Mouse (Mus musculus): Measurements from ENCODE around the gene Rab34. TPM values are rescaled to one million over a fixed set of nuclear protein-coding genes. Genes with fewer than 3 reads are reported as not detected.

The Rab34 gene
- polyA plus RNA-seq, 1 experiment, result 182 TPM

DNA sequence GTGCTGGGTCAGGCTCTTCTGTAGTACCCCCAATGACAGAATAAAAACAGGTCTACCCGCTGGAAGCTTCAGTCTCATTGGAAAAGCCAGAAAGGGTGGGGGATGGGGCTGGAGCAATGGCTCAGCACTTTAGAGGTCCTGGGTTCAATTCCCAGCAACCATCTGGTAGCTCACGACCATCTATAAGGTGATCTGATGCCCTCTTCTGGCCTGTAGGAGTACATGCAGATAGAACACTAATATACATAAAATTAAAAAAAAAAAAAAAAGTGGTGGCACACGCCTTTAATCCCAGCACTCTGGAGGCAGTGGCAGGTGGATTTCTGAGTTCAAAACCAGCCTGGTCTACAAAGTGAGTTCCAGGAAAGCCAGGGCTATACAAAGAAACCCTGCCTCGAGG lies 16.9 kb upstream of the Rab34 start:
- no peak overlapping the region for H3ac ChIP-seq (ENCODE audit: control insufficient read depth, insufficient read length, low read depth)
- no peak overlapping the region for H3K4me3 ChIP-seq (ENCODE audit: insufficient read depth, poor library complexity, severe bottlenecking)
- H3K79me2 ChIP-seq (ENCODE audit: control insufficient read depth, insufficient read depth), result no peaks in the 10 kb centered on the region
- no peak for TF ChIP-seq MYOD1 (IDR thresholded peaks at IDR 0.05; ENCODE audit: control insufficient read depth, insufficient read length, low read depth)
- TF ChIP-seq USF1 (IDR thresholded peaks at IDR 0.05; ENCODE audit: low read depth), result no peak
- no peak for TF ChIP-seq CTCF (IDR thresholded peaks at IDR 0.05; ENCODE audit: control insufficient read depth, insufficient read depth, insufficient read length)
- no peak for TF ChIP-seq CEBPB (IDR thresholded peaks at IDR 0.05; ENCODE audit: low read depth)
- TF ChIP-seq MAX (IDR thresholded peaks at IDR 0.05), result no peak
- TF ChIP-seq FOSL1 (IDR thresholded peaks at IDR 0.05; ENCODE audit: insufficient read depth, low read length, poor library complexity, severe bottlenecking), result no peak
- no peak for TF ChIP-seq MYOG (IDR thresholded peaks at IDR 0.05; ENCODE audit: control insufficient read depth, extremely low read depth, insufficient read length)
- H3K27me3 ChIP-seq (ENCODE audit: control insufficient read depth, insufficient read depth, insufficient read length), result no peaks in the 10 kb centered on the region
- H3K36me3 ChIP-seq (ENCODE audit: control insufficient read depth, insufficient read depth), result peaks cover 7% of the 10 kb centered on the region
- no peaks in the 10 kb centered on the region for H3K79me3 ChIP-seq (ENCODE audit: low read depth)

DNA sequence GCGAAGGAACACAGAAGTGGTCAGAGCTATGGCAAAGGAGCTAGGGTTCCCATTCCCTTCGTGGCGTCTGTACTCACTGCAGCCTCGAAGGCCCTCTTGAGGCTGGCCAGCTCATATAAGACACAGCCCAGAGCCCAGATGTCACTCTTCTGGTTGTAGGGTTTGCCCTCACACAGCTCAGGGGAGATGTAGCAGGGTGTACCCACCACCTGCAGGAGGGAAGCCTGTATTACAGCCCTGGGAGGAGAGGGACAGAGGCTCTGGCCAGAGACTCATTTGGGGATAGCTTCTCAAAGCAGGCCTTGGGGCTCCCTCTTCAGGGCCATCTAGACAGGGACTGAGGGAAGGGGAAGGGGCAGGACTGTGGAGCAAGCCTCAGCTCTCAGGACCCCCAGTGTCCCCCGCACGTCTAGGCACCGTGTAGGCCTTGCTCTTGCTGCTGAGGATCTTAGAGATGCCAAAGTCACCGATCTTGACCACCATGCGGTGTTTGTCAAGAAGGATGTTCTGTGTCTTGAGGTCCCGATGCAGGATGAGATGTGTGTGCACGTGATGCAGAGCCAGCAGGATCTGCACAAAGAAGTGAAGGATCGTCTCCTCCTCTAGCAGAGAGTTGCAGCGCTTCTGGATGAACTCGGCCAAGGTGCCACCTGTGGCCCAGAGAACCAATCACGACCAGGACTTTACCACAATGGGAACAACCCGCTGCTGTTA lies 16.0 kb upstream of the Rab34 start:
- Histone ChIP-seq H3K27me3 (ENCODE audit: control insufficient read depth, insufficient read depth, insufficient read length) (no peaks in the 10 kb centered on the region), H3K4me3 (ENCODE audit: insufficient read depth, poor library complexity, severe bottlenecking) (no peak overlapping the region), H3K79me2 (ENCODE audit: control insufficient read depth, insufficient read depth) (no peaks in the 10 kb centered on the region), H3K79me3 (ENCODE audit: low read depth) (no peaks in the 10 kb centered on the region), H3ac (ENCODE audit: control insufficient read depth, insufficient read length, low read depth) (no peak overlapping the region), H3K36me3 (ENCODE audit: control insufficient read depth, insufficient read depth) (peaks cover 7% of the 10 kb centered on the region)
- TF ChIP-seq USF1 (IDR thresholded peaks at IDR 0.05; ENCODE audit: low read depth), result no peak
- TF ChIP-seq CTCF (IDR thresholded peaks at IDR 0.05; ENCODE audit: control insufficient read depth, insufficient read depth, insufficient read length), result peak; percentile 6

DNA sequence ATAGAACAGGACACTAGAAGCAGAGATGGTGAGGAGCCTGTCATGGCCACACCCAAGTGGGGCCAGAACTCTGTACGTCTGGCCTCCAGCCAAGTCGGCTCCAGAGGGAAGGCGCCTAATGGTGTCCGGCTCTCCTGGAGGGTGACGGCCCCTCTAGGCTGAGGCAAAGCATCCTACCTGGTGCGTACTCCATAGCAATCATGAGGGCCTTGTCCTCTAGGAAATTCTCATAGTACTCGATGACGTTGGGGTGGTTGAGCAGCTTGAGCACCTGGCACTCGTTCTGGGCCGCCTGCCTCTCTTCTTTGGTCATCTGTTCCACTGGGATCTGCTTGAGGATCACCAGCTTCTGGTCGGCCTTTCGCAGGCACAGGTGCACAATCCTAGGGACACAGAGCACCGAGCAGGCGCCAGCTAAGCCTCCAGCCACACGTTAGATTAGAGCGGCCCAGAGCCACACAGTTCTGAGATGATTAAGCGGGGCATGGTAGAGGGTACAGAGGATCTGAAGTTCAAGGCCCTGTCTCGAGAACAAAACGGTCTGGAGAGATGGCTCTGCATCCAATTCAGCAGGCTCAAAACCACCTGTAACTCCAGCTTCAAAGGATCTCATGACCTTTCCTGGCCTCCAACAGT lies 15.4 kb upstream of the Rab34 start:
- H3K79me3 ChIP-seq (ENCODE audit: low read depth), result no peaks in the 10 kb centered on the region
- no peak overlapping the region for H3ac ChIP-seq (ENCODE audit: control insufficient read depth, insufficient read length, low read depth)
- H3K4me3 ChIP-seq (ENCODE audit: insufficient read depth, poor library complexity, severe bottlenecking), result no peak overlapping the region
- no peaks in the 10 kb centered on the region for H3K79me2 ChIP-seq (ENCODE audit: control insufficient read depth, insufficient read depth)
- H3K36me3 ChIP-seq (ENCODE audit: control insufficient read depth, insufficient read depth), result peaks cover 7% of the 10 kb centered on the region
- H3K27me3 ChIP-seq (ENCODE audit: control insufficient read depth, insufficient read depth, insufficient read length), result no peaks in the 10 kb centered on the region
- TF ChIP-seq FOSL1 (IDR thresholded peaks at IDR 0.05; ENCODE audit: insufficient read depth, low read length, poor library complexity, severe bottlenecking), result no peak
- TF ChIP-seq CTCF (IDR thresholded peaks at IDR 0.05; ENCODE audit: control insufficient read depth, insufficient read depth, insufficient read length), result no peak

DNA sequence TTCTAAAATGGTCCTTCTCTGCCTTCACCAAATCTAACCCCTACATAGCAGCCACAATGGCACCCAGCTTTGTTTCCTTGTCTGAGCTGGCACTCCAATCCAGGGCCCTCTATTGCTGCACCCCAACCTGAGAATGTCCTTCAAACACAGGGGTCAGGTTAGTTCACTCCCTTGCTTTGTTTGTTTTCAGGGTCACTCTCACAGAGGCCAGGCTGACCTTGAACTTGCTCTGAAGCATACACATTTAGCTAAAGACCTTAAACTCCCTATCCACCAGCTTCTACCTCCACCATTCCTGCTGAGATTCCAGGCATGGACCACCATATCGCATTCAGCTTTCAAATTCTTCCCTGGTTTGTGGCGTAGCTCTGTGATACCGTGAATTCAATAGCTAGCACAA lies 13.7 kb upstream of the Rab34 start:
- H3K79me2 ChIP-seq (ENCODE audit: control insufficient read depth, insufficient read depth), result peaks cover 2% of the 10 kb centered on the region
- no peak overlapping the region for H3K4me3 ChIP-seq (ENCODE audit: insufficient read depth, poor library complexity, severe bottlenecking)
- no peak overlapping the region for H3ac ChIP-seq (ENCODE audit: control insufficient read depth, insufficient read length, low read depth)
- no peaks in the 10 kb centered on the region for H3K79me3 ChIP-seq (ENCODE audit: low read depth)
- no peak for TF ChIP-seq FOSL1 (IDR thresholded peaks at IDR 0.05; ENCODE audit: insufficient read depth, low read length, poor library complexity, severe bottlenecking)
- no peak for TF ChIP-seq MYOD1 (IDR thresholded peaks at IDR 0.05; ENCODE audit: control insufficient read depth, insufficient read length, low read depth)
- no peak for TF ChIP-seq MAX (IDR thresholded peaks at IDR 0.05)
- TF ChIP-seq MYOG (IDR thresholded peaks at IDR 0.05; ENCODE audit: control insufficient read depth, extremely low read depth, insufficient read length), result no peak
- no peak for TF ChIP-seq CEBPB (IDR thresholded peaks at IDR 0.05; ENCODE audit: low read depth)
- TF ChIP-seq CTCF (IDR thresholded peaks at IDR 0.05; ENCODE audit: control insufficient read depth, insufficient read depth, insufficient read length), result no peak
- TF ChIP-seq USF1 (IDR thresholded peaks at IDR 0.05; ENCODE audit: low read depth), result no peak
- H3K27me3 ChIP-seq (ENCODE audit: control insufficient read depth, insufficient read depth, insufficient read length), result no peaks in the 10 kb centered on the region
- H3K36me3 ChIP-seq (ENCODE audit: control insufficient read depth, insufficient read depth), result peaks cover 16% of the 10 kb centered on the region

DNA sequence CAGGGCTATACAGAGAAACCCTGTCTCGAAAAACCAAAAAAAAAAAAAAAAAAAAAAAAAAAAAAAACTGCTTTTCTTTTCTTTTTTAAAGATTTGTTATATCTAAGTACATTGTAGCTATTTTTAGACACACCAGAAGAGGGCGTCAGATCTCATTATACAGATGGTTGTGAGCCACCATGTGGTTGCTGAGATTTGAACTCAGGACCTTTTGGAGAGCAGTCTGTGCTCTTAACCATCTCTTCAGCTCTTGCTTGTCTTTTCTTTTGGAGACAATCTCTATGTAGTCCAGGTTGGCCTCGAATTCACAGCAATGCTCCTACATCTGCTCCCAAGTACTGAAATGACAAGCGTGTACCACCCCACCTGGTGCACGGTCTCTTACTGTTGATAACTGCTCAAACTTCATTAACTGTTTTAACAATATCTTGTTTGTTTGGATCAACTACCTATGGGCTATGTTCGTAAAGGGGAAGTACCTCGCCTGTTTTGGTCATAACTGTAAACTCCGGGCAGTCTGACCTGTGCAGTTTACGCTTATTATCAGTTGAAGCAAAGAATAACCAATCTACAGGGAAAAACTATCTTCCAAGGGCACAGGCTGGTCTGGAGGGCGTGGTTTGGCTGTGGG lies 12.3 kb upstream of the Rab34 start:
- Histone ChIP-seq H3K79me3 (ENCODE audit: low read depth) (peaks cover 4% of the 10 kb centered on the region), H3K27me3 (ENCODE audit: control insufficient read depth, insufficient read depth, insufficient read length) (no peaks in the 10 kb centered on the region), H3ac (ENCODE audit: control insufficient read depth, insufficient read length, low read depth) (no peak overlapping the region), H3K36me3 (ENCODE audit: control insufficient read depth, insufficient read depth) (peaks cover 29% of the 10 kb centered on the region), H3K79me2 (ENCODE audit: control insufficient read depth, insufficient read depth) (peaks cover 16% of the 10 kb centered on the region), H3K4me3 (ENCODE audit: insufficient read depth, poor library complexity, severe bottlenecking) (peak overlapping the region; percentile 56)
- TF ChIP-seq FOSL1 (IDR thresholded peaks at IDR 0.05; ENCODE audit: insufficient read depth, low read length, poor library complexity, severe bottlenecking), result no peak
- TF ChIP-seq MAX (IDR thresholded peaks at IDR 0.05), result no peak
- no peak for TF ChIP-seq CEBPB (IDR thresholded peaks at IDR 0.05; ENCODE audit: low read depth)
- no peak for TF ChIP-seq MYOD1 (IDR thresholded peaks at IDR 0.05; ENCODE audit: control insufficient read depth, insufficient read length, low read depth)
- TF ChIP-seq MYOG (IDR thresholded peaks at IDR 0.05; ENCODE audit: control insufficient read depth, extremely low read depth, insufficient read length), result no peak
- TF ChIP-seq CTCF (IDR thresholded peaks at IDR 0.05; ENCODE audit: control insufficient read depth, insufficient read depth, insufficient read length), result no peak
- no peak for TF ChIP-seq USF1 (IDR thresholded peaks at IDR 0.05; ENCODE audit: low read depth)
